ENCODE assay signal across 16 mouse cellular contexts in the genomic region with DNA sequence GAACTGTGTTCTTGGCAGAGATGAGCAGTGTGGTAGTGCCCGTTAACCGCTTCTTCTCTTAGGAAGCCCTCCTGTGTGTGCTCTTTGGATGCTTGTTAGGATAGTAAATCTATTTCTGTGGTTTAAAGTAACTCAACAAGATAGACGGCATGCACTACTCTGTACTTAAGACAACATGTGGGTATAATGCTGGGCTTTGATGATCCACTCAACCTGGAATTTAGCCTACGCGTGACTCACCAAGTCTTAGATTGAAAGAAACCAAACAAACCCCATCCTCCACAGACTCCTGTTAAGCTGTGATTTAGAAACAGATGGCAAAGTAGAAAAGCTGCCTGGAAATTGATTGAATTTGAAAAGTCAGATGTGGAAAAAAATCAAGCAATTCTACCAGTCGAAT.
DNase-seq lines count a peak whose midpoint lies in the region; ATAC-seq lines count a peak whose summit lies in the region.
"Had no signal": no experiment of that assay in that cellular context is flagged by ENCODE, and none has a peak within 500 bp of the region (broad histone marks: within the 10 kb centered on the region; RNA-seq: fewer than 3 reads in every experiment).

No protein-coding gene starts in this region.

- no peak overlapping the region for H3K4me3 ChIP-seq in embryonic facial prominence, embryonic 11.5 days (ENCODE audit: low read depth, low read length)
- H3K4me3 ChIP-seq in embryonic facial prominence, embryonic 10.5 days = no peak overlapping the region
- H3K4me3 ChIP-seq: hindbrain, embryonic 13.5 days had no signal

- intact Hi-C loops in left cerebral cortex, postnatal 14 days (cut with DNase I) = no loop called here
- intact Hi-C loops in left cerebral cortex, postnatal 4 days (cut with DNase I) = no loop called here

- H3K9ac ChIP-seq in embryonic facial prominence, embryonic 11.5 days (replicated peaks; ENCODE audit: low read length) = no peak overlapping the region
- H3K9ac ChIP-seq: hindbrain, embryonic 13.5 days; lung, embryonic 14.5 days had no signal

- H3K36me3 ChIP-seq in embryonic facial prominence, embryonic 11.5 days (replicated peaks; ENCODE audit: control insufficient read depth, insufficient read depth, low read depth, low read length) = no peaks in the 10 kb centered on the region
- no peaks in the 10 kb centered on the region for H3K36me3 ChIP-seq in embryonic facial prominence, embryonic 10.5 days (replicated peaks)
- H3K36me3 ChIP-seq: hindbrain, embryonic 13.5 days had no signal

- no peak overlapping the region for H3K4me2 ChIP-seq in embryonic facial prominence, embryonic 11.5 days (ENCODE audit: low read depth, low read length)
- H3K4me2 ChIP-seq: hindbrain, embryonic 13.5 days; lung, embryonic 14.5 days had no signal

- ATAC-seq in embryonic facial prominence, embryonic 11.5 days (replicated peaks; ENCODE audit: insufficient number of reproducible peaks, low FRiP score, low TSS enrichment, low read depth) = no peak

- no peaks in the 10 kb centered on the region for H3K9me3 ChIP-seq in embryonic facial prominence, embryonic 11.5 days (replicated peaks; ENCODE audit: control insufficient read depth, low read length)
- H3K9me3 ChIP-seq in embryonic facial prominence, embryonic 10.5 days = no peaks in the 10 kb centered on the region
- H3K9me3 ChIP-seq: hindbrain, embryonic 13.5 days had no signal

- H3K27me3 ChIP-seq in embryonic facial prominence, embryonic 11.5 days (ENCODE audit: control insufficient read depth, insufficient read depth, low read length) = no peaks in the 10 kb centered on the region
- no peaks in the 10 kb centered on the region for H3K27me3 ChIP-seq in embryonic facial prominence, embryonic 10.5 days (replicated peaks; ENCODE audit: low read depth, poor library complexity, severe bottlenecking)
- H3K27me3 ChIP-seq: hindbrain, embryonic 13.5 days had no signal

- no peaks in the 10 kb centered on the region for H3K4me1 ChIP-seq in embryonic facial prominence, embryonic 11.5 days (ENCODE audit: control insufficient read depth, insufficient read depth, low read length)
- H3K4me1 ChIP-seq in embryonic facial prominence, embryonic 10.5 days = no peaks in the 10 kb centered on the region
- H3K4me1 ChIP-seq: hindbrain, embryonic 13.5 days had no signal

- WGBS in embryonic facial prominence, embryonic 11.5 days = 66% methylated on average over 6 of the region's 6 CpGs
- WGBS in embryonic facial prominence, embryonic 10.5 days = 81% methylated on average over 6 of the region's 6 CpGs

- DNase-seq in embryonic facial prominence, embryonic 11.5 days (ENCODE audit: low spot score) = peak; percentile 3
- DNase-seq in embryonic facial prominence, embryonic 10.5 days (ENCODE audit: low spot score) = no peak
- peak; percentile 26 to 60 for DNase-seq in left cerebral cortex, postnatal 14 days (ENCODE audit: low spot score in 2 of 2)
- DNase-seq in left cerebral cortex, postnatal 4 days = no peak
- peak; percentile 31 for DNase-seq in layer of hippocampus, adult 9-10 months (ENCODE audit: low spot score)
- peak; percentile 85 for DNase-seq in telencephalon, adult 2 months (ENCODE audit: low read depth, low spot score)
- DNase-seq in thymus, postnatal 0 days (ENCODE audit: low spot score) = no peak
- DNase-seq in gastrocnemius, adult 8-10 months (ENCODE audit: low spot score in 2 of 2) = no peak
- DNase-seq: adrenal gland, adult 2 months; cerebellum, adult 9-10 months; embryo, embryonic 11 days; kidney, adult 18-20 months; liver; lung, embryonic 14.5 days; thymus, postnatal 25 days had no signal

- no peak overlapping the region for H3K27ac ChIP-seq in embryonic facial prominence, embryonic 11.5 days (replicated peaks; ENCODE audit: low read depth, low read length)
- H3K27ac ChIP-seq in embryonic facial prominence, embryonic 10.5 days (replicated peaks) = no peak overlapping the region
- H3K27ac ChIP-seq: hindbrain, embryonic 13.5 days had no signal

Comparison
In these comparisons a context has a peak if more than half of its experiments do, and no peak if none do; other contexts are left out.
1. DNase-seq: peak in embryonic facial prominence, embryonic 11.5 days (single experiment), left cerebral cortex, postnatal 14 days (2 of 2), layer of hippocampus, adult 9-10 months (single experiment) and telencephalon, adult 2 months (single experiment); none in embryonic facial prominence, embryonic 10.5 days (single experiment), left cerebral cortex, postnatal 4 days (single experiment), thymus, postnatal 0 days (single experiment) and gastrocnemius, adult 8-10 months (0 of 2).